Mouse (Mus musculus) small intestine, adult 2 months (tissue): ENCODE data around the gene Gpr35.

Source experiments
- CTCF ChIP-seq: fragments of 200-500 bp; IDR thresholded peaks from 2 replicates; pipeline ENCODE4 v1.5.1; 2012; ENCODE audit warnings: low read depth, mild to moderate bottlenecking, control low read depth, inconsistent platforms, low read length, moderate library complexity, mixed read lengths; ENCODE audit not compliant: insufficient replicate concordance, insufficient read length; ENCODE audit errors: extremely low read depth
- POLR2A ChIP-seq: fragments of 200-500 bp; IDR thresholded peaks from 2 replicates; pipeline ENCODE4 v1.6.1; 2012; ENCODE audit warnings: low read depth, mild to moderate bottlenecking, control low read depth, inconsistent platforms, low read length, moderate library complexity

GRCm38 (mm10) chr1:92912286-92912685 lies 38.4 kb upstream of the Gpr35 start:
- TF ChIP-seq CTCF (no peak), POLR2A (no peak)
